Mouse (Mus musculus) c-Kit-positive CD71-positive TER-119-negative erythroid progenitor cells, embryonic 14.5 days (primary cell): ENCODE measurements around the gene Olfr1513.
"Not testable (repeated sequence)": the region's sequence is repeated elsewhere in the genome, so short reads cannot be mapped to it uniquely, and the experiment has no call there.

Experiments used
- DNase-seq: peaks from one replicate; pipeline ENCODE4 v3.0.0-alpha.2; 2013; ENCODE audit warnings: low read depth

The Olfr1513 gene

GRCm38 (mm10) chr14:52356308-52356707, at the start of gene Olfr1513:
TSS of gene Olfr1513 (minus strand) at chr14:52356408.
- DNase-seq, result no peak

- DNase-seq, result no peak
Observed at GRCm38 (mm10) chr14:52397279-52397678, 41.1 kb upstream of the Olfr1513 start, which contains the start of gene Olfr1511. TSS of gene Olfr1511 (minus strand) at chr14:52397379.

GRCm38 (mm10) chr14:52390084-52390848, 34.1 kb upstream of the Olfr1513 start:
- DNase-seq, result not testable (repeated sequence)

- no peak for DNase-seq
Observed at GRCm38 (mm10) chr14:52379068-52379467, 22.9 kb upstream of the Olfr1513 start, which contains the start of gene Olfr1512. TSS of gene Olfr1512 (minus strand) at chr14:52379168.

GRCm38 (mm10) chr14:52368741-52369140, 12.5 kb upstream of the Olfr1513 start:
- no peak for DNase-seq

GRCm38 (mm10) chr14:52339512-52339852, 16.7 kb downstream of the Olfr1513 start:
- no peak for DNase-seq

GRCm38 (mm10) chr14:52338751-52339511, 17.3 kb downstream of the Olfr1513 start:
- peak; percentile 57 for DNase-seq

- no peak for DNase-seq
Observed at GRCm38 (mm10) chr14:52332171-52332570, 24.0 kb downstream of the Olfr1513 start.

- DNase-seq, result no peak
Observed at GRCm38 (mm10) chr14:52331069-52331750, 25.0 kb downstream of the Olfr1513 start.

- DNase-seq, result no peak
Observed at GRCm38 (mm10) chr14:52327910-52328812, 28.0 kb downstream of the Olfr1513 start, which contains the start of gene Sall2. TSS of gene Sall2 (minus strand) at chr14:52328762.

- no peak for DNase-seq
Observed at GRCm38 (mm10) chr14:52327375-52327901, 28.8 kb downstream of the Olfr1513 start.

GRCm38 (mm10) chr14:52325890-52326289, 30.3 kb downstream of the Olfr1513 start:
- DNase-seq, result no peak

GRCm38 (mm10) chr14:52319361-52319760, 36.8 kb downstream of the Olfr1513 start:
- no peak for DNase-seq

GRCm38 (mm10) chr14:52316441-52317225, 39.6 kb downstream of the Olfr1513 start:
- no peak for DNase-seq

- no peak for DNase-seq
Observed at GRCm38 (mm10) chr14:52315792-52316440, 40.3 kb downstream of the Olfr1513 start.

- DNase-seq, result no peak
Observed at GRCm38 (mm10) chr14:52315283-52315780, 40.9 kb downstream of the Olfr1513 start.

- no peak for DNase-seq
Observed at GRCm38 (mm10) chr14:52314808-52315150, 41.4 kb downstream of the Olfr1513 start.

- DNase-seq, result no peak
Observed at GRCm38 (mm10) chr14:52313931-52314807, 42.0 kb downstream of the Olfr1513 start.

- DNase-seq, result no peak
Observed at GRCm38 (mm10) chr14:52310906-52311305, 45.3 kb downstream of the Olfr1513 start.
